Mouse (Mus musculus): ENCODE measurements at regions not wholly inside any gene's neighbourhood (a gene's known extent, or its start where the extent isn't known, plus 50 kb on each side); places are given as distances from the start of the nearest gene placed in this dataset.

GRCm38 (mm10) chr16:76577206-76577605, 203.6 kb upstream of the Nrip1 start:
- no peak for TF ChIP-seq CTCF (conservative IDR thresholded peaks at IDR 0.05; ENCODE audit: low read length)
- no peak for TF ChIP-seq NANOG (IDR thresholded peaks at IDR 0.05; ENCODE audit: borderline replicate concordance, low read length)

Measured in E14TG2a.4 (cell line).